Mouse (Mus musculus): ENCODE measurements around the gene Zim1. TPM values are rescaled to one million over a fixed set of nuclear protein-coding genes. Genes with fewer than 3 reads are reported as not detected.

Zim1 gene
- polyA plus RNA-seq, 1 experiment = 0.21 TPM

DNA sequence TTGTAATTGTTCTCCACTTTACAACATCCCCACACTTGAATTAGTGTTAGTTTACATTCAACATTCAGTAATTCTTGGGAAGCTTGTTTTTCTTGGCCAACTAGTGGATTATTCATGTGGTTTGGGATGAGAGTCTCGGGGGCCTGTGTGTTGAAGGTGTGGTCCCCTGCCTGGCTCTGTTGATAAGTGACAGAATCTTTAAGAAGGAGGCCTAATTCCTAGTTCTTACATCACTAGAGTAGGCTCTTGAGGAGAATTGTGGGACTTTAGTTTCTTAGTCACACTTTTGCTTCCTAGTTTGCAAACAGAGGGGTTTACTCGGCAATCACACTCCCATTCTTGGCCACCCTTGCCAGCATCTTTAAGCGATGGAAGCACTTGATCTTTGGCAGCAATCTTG lies 3.0 kb upstream of the Zim1 start:
- H3K4me3 ChIP-seq (ENCODE audit: control insufficient read depth, low read depth, low read length) = no peak overlapping the region
- H3K36me3 ChIP-seq (ENCODE audit: control insufficient read depth, insufficient read depth, low read length) = no peaks in the 10 kb centered on the region
- no peak for TF ChIP-seq CTCF (IDR thresholded peaks at IDR 0.05; ENCODE audit: control insufficient read depth, insufficient read depth, insufficient replicate concordance, low read depth, low read length)
- TF ChIP-seq POLR2A (IDR thresholded peaks at IDR 0.05; ENCODE audit: control insufficient read depth, low read depth, low read length) = no peak
- H3K4me1 ChIP-seq (ENCODE audit: control insufficient read depth, insufficient read depth, low read length) = no peaks in the 10 kb centered on the region
- H3K27me3 ChIP-seq (ENCODE audit: control insufficient read depth, insufficient read depth, low read length) = no peaks in the 10 kb centered on the region
- H3K27ac ChIP-seq (ENCODE audit: control insufficient read depth, insufficient read depth, low read depth, low read length) = no peak overlapping the region

- TF ChIP-seq CTCF (IDR thresholded peaks at IDR 0.05; ENCODE audit: control insufficient read depth, insufficient read depth, insufficient replicate concordance, low read depth, low read length) (no peak), POLR2A (IDR thresholded peaks at IDR 0.05; ENCODE audit: control insufficient read depth, low read depth, low read length) (no peak)
- Histone ChIP-seq H3K27ac (ENCODE audit: control insufficient read depth, insufficient read depth, low read depth, low read length) (no peak overlapping the region), H3K4me3 (ENCODE audit: control insufficient read depth, low read depth, low read length) (no peak overlapping the region), H3K27me3 (ENCODE audit: control insufficient read depth, insufficient read depth, low read length) (no peaks in the 10 kb centered on the region), H3K36me3 (ENCODE audit: control insufficient read depth, insufficient read depth, low read length) (no peaks in the 10 kb centered on the region), H3K4me1 (ENCODE audit: control insufficient read depth, insufficient read depth, low read length) (no peaks in the 10 kb centered on the region)
These were observed 10.7 kb downstream of the Zim1 start for GRCm38 (mm10) chr7:6685511-6685910.

GRCm38 (mm10) chr7:6666726-6667125 lies 29.5 kb downstream of the Zim1 start:
- TF ChIP-seq CTCF (IDR thresholded peaks at IDR 0.05; ENCODE audit: control insufficient read depth, insufficient read depth, insufficient replicate concordance, low read depth, low read length) (no peak), POLR2A (IDR thresholded peaks at IDR 0.05; ENCODE audit: control insufficient read depth, low read depth, low read length) (no peak)
- Histone ChIP-seq H3K4me3 (ENCODE audit: control insufficient read depth, low read depth, low read length) (no peak overlapping the region), H3K4me1 (ENCODE audit: control insufficient read depth, insufficient read depth, low read length) (peaks cover 8% of the 10 kb centered on the region)

DNA sequence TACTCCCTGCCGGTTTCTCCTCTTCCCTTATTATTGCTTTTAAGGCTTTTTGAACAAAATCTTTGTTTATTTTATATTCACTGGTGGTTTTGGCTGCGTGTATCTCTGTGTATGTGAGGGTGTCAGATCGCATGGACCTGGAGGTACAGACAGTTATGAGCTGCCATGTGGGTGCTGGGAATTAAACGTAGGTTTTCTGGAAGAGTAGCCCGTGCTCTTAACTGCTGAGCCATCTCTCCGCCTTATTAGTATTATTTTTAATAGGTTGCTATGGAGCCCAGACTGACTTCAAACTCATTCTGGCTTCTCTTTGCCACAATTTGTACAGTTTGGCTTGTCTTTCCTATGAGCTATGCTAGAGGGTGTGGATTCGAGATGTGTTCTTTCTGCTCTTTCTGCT lies 32.8 kb downstream of the Zim1 start:
- H3K4me1 ChIP-seq (ENCODE audit: control insufficient read depth, insufficient read depth, low read length) = peaks cover 8% of the 10 kb centered on the region
- no peaks in the 10 kb centered on the region for H3K36me3 ChIP-seq (ENCODE audit: control insufficient read depth, insufficient read depth, low read length)
- H3K27me3 ChIP-seq (ENCODE audit: control insufficient read depth, insufficient read depth, low read length) = no peaks in the 10 kb centered on the region
- no peak overlapping the region for H3K27ac ChIP-seq (ENCODE audit: control insufficient read depth, insufficient read depth, low read depth, low read length)
- H3K4me3 ChIP-seq (ENCODE audit: control insufficient read depth, low read depth, low read length) = no peak overlapping the region
- TF ChIP-seq CTCF (IDR thresholded peaks at IDR 0.05; ENCODE audit: control insufficient read depth, insufficient read depth, insufficient replicate concordance, low read depth, low read length) = no peak
- no peak for TF ChIP-seq POLR2A (IDR thresholded peaks at IDR 0.05; ENCODE audit: control insufficient read depth, low read depth, low read length)

More at GRCm38 (mm10) chr7:6666726-6667125, 29.5 kb downstream of the Zim1 start:
- H3K27me3 ChIP-seq (ENCODE audit: control insufficient read depth, insufficient read depth, low read length) = no peaks in the 10 kb centered on the region
- no peaks in the 10 kb centered on the region for H3K36me3 ChIP-seq (ENCODE audit: control insufficient read depth, insufficient read depth, low read length)
- no peak overlapping the region for H3K27ac ChIP-seq (ENCODE audit: control insufficient read depth, insufficient read depth, low read depth, low read length)

DNA sequence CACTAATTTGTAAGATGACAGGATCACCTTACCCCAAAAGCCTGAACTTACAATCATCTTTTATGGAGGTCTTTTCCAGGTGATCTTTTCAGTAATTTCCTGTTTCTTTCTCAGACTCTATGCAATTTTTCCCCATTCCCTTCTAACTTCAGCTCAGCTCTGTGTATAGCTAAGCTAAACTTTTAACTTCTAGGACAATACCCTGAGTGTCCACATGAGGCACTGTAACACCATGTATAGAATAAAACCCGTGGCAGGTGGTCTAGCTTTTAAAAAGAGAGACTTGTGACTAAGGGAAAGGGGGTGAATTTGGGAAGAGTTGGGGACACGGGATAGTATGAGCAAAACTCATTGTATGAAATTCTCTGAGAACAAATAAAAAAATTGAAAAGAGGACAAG lies 36.6 kb downstream of the Zim1 start:
- H3K27me3 ChIP-seq (ENCODE audit: control insufficient read depth, insufficient read depth, low read length) = no peaks in the 10 kb centered on the region
- H3K4me1 ChIP-seq (ENCODE audit: control insufficient read depth, insufficient read depth, low read length) = peaks cover 8% of the 10 kb centered on the region
- TF ChIP-seq POLR2A (IDR thresholded peaks at IDR 0.05; ENCODE audit: control insufficient read depth, low read depth, low read length) = no peak
- no peak for TF ChIP-seq CTCF (IDR thresholded peaks at IDR 0.05; ENCODE audit: control insufficient read depth, insufficient read depth, insufficient replicate concordance, low read depth, low read length)
- H3K4me3 ChIP-seq (ENCODE audit: control insufficient read depth, low read depth, low read length) = no peak overlapping the region
- H3K36me3 ChIP-seq (ENCODE audit: control insufficient read depth, insufficient read depth, low read length) = no peaks in the 10 kb centered on the region
- H3K27ac ChIP-seq (ENCODE audit: control insufficient read depth, insufficient read depth, low read depth, low read length) = no peak overlapping the region

GRCm38 (mm10) chr7:6658606-6659005 lies 37.6 kb downstream of the Zim1 start:
- TF ChIP-seq POLR2A (IDR thresholded peaks at IDR 0.05; ENCODE audit: control insufficient read depth, low read depth, low read length) (no peak), CTCF (IDR thresholded peaks at IDR 0.05; ENCODE audit: control insufficient read depth, insufficient read depth, insufficient replicate concordance, low read depth, low read length) (no peak)
- Histone ChIP-seq H3K4me1 (ENCODE audit: control insufficient read depth, insufficient read depth, low read length) (peaks cover 8% of the 10 kb centered on the region), H3K4me3 (ENCODE audit: control insufficient read depth, low read depth, low read length) (no peak overlapping the region), H3K27ac (ENCODE audit: control insufficient read depth, insufficient read depth, low read depth, low read length) (no peak overlapping the region), H3K27me3 (ENCODE audit: control insufficient read depth, insufficient read depth, low read length) (no peaks in the 10 kb centered on the region), H3K36me3 (ENCODE audit: control insufficient read depth, insufficient read depth, low read length) (no peaks in the 10 kb centered on the region)

DNA sequence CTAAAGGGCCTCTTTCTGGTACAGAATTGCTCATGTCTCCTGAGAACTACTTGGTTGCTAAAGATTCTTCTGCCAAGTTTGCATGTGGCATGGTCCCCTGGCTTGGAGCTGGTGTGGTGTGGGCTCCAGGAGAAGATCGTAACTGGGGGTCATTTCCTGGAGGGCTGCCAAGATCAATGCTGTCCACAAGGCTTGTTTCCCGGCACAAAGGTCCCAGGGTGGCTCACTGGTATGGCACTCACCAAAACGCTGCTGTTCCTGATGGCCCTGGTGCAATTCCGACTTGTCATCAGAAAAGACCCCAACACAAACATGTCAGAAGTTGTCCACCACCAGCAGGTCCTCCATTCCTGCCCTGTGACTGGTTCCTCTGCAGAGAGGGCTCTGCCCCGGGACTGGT lies 44.1 kb downstream of the Zim1 start:
- no peaks in the 10 kb centered on the region for H3K36me3 ChIP-seq (ENCODE audit: control insufficient read depth, insufficient read depth, low read length)
- H3K27me3 ChIP-seq (ENCODE audit: control insufficient read depth, insufficient read depth, low read length) = no peaks in the 10 kb centered on the region
- H3K4me3 ChIP-seq (ENCODE audit: control insufficient read depth, low read depth, low read length) = no peak overlapping the region
- no peak overlapping the region for H3K27ac ChIP-seq (ENCODE audit: control insufficient read depth, insufficient read depth, low read depth, low read length)
- H3K4me1 ChIP-seq (ENCODE audit: control insufficient read depth, insufficient read depth, low read length) = no peaks in the 10 kb centered on the region
- no peak for TF ChIP-seq POLR2A (IDR thresholded peaks at IDR 0.05; ENCODE audit: control insufficient read depth, low read depth, low read length)
- no peak for TF ChIP-seq CTCF (IDR thresholded peaks at IDR 0.05; ENCODE audit: control insufficient read depth, insufficient read depth, insufficient replicate concordance, low read depth, low read length)

GRCm38 (mm10) chr7:6651221-6651620 lies 45.0 kb downstream of the Zim1 start:
- no peaks in the 10 kb centered on the region for H3K27me3 ChIP-seq (ENCODE audit: control insufficient read depth, insufficient read depth, low read length)
- no peak overlapping the region for H3K4me3 ChIP-seq (ENCODE audit: control insufficient read depth, low read depth, low read length)
- H3K36me3 ChIP-seq (ENCODE audit: control insufficient read depth, insufficient read depth, low read length) = no peaks in the 10 kb centered on the region
- H3K4me1 ChIP-seq (ENCODE audit: control insufficient read depth, insufficient read depth, low read length) = no peaks in the 10 kb centered on the region
- H3K27ac ChIP-seq (ENCODE audit: control insufficient read depth, insufficient read depth, low read depth, low read length) = no peak overlapping the region
- TF ChIP-seq POLR2A (IDR thresholded peaks at IDR 0.05; ENCODE audit: control insufficient read depth, low read depth, low read length) (no peak), CTCF (IDR thresholded peaks at IDR 0.05; ENCODE audit: control insufficient read depth, insufficient read depth, insufficient replicate concordance, low read depth, low read length) (no peak)
